Mouse (Mus musculus): ENCODE results near the gene Rpf1. TPM values are rescaled to one million over a fixed set of nuclear protein-coding genes. Genes with fewer than 3 reads are reported as not detected.

Rpf1 gene
- total RNA-seq, 2 experiments from 2014 or later: 23.4 to 28.9 TPM

DNA sequence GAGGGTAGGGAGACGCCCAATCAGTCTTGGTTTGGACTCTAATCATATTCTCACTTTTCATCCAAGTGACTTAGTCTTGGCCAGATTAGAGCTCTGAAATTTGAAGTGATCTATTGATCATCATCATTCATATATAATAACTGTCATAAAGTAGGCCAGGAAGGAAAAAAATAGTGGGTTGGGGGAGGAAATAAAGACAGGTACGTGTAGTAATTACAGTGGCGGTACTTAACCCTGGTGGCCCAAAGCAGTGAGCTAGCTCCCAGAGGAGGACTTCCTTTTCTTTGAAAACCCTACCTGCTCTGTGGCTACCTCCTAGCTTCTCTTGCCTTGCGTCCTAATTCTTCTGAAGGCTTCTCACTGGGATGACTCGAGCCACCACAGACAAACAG, 20.4 kb downstream of the Rpf1 start:
- no peak for DNase-seq (ENCODE audit: low spot score in 2 of 2)

DNA sequence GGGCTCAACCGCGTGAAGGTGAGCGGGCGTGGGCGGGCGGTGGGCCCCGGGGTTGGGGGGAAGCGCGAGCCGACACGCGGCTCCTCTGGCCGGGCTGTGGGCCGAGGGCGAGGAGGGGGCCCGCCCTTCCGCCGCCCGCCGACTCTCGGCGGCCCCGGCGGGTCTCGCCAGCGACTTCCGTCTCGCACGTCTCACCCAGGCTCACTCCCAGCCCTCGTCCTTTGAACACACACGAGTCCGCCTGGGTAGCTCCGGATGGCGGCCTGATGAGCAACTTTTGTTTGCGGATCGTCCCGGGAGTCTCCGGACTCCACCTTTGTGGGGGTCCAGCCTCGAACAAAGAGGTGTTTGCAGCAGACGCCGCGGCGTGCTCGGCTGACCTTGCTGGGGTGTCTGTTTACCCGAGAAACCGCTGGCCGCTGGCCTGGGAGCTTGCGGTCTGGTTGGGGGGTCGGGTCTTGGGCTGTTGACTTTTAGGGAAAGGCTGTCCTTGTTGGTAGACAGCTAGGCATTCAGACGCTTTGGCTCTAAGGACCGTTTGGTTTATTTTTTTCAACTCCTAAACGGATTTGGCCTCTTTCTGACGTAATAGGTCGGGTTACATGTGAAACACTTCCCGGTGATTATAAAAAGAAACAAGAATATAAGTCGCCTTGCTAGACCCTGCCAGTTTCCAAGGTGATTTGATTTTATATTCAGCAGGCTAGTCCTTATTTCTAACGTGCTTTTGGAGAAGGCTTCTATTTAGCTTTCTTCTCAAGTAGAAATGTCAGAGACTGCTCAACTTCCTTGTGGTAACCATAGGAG, 21.0 kb downstream of the Rpf1 start:
- DNase-seq (ENCODE audit: low spot score in 2 of 2): peak in 1 of 2 experiments; percentile 65

DNA sequence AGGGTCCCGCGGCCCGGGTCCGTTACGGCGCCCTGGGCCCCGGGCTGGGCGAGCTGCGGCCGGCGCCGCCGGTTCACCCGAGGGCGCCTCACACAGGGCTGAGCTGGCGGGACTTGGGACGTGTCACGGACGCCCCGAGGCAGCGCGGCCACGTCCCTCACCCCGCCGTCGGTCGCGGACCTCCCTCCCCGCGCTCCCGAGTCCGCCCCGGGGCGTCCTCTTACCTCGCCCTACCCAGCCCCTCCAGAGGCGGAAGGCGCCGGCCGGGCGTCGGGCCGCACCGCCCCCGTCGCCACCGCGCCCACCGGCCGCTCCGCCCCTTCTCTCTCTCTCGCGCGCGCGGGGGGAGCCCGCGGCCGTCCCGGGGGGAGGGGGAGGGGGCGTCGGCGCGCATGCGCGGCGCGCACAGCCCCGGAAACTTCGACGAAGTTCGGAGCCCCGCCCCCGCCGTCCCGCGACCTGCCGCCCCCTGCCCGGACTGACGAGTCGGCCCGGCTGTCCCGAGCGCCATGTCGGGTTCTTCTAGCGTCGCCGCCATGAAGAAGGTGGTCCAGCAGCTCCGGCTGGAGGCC, 21.7 kb downstream of the Rpf1 start, which contains the start of the genes Spata1 and Gng5:
Gene Spata1 (minus strand): TSS at position 323 of the 572 bp plus-strand sequence.
Gene Gng5 (plus strand): TSS at position 377 of the 572 bp plus-strand sequence.
- peak; percentile 87 to 90 for DNase-seq (ENCODE audit: low spot score in 2 of 2)

DNA sequence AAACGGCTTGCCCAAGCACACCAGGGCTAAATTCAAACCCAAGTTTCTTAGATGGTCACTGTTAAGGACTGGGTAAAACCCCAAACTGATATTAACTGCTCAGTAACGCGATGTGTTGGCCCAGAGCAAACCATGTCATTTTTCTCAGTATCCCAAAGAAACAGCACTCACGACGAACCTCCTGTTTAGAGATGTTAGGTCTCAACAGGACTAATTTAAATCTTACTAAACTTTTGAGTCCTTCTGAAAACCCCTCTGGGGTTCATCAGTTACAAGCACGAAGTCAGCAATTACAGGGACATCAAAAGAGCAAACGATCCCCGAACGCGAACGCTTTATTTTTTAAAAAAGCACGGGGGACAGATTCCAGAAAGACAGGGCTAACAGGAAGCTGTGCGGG, 22.2 kb downstream of the Rpf1 start:
- DNase-seq (ENCODE audit: low spot score in 2 of 2): no peak

DNA sequence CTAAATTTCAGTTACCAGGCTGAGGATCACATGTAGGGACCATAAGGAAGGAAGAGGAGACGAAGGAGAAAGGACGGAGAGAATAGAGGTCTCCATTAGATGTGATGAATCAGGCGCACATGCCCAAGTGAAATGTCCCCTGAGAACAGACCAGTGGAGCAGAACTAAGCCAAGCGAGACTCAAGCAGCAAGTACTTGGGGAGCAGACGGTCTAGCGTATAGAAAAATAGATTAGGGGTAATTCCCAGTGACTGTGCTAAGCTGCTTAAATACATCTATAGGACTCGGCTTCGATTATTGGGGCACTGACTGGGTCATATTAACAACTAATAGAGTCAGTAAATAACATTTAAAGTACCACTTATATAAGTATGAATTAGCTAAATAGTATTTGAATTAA, 26.3 kb downstream of the Rpf1 start:
- no peak for DNase-seq (ENCODE audit: low spot score in 2 of 2)

DNA sequence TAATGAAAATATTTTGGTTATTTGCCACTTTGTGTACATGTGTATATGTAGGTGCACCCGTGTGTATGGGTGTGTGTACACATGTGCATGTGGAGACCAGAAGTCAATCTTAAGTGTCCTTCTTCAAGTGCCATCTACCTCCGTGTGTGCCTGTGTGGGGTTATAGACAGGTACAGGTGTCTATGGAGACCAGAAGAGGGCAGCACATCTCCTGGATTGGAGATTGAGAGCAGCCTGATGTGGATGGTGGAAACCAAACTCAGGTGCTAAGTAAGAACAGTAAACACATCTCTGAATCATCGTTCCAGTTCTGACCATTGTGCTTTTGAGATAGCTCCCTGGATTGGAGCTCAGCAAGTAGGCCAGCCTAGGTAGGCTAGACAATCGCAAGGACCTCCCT, 34.8 kb downstream of the Rpf1 start:
- no peak for DNase-seq (ENCODE audit: low spot score in 2 of 2)

DNA sequence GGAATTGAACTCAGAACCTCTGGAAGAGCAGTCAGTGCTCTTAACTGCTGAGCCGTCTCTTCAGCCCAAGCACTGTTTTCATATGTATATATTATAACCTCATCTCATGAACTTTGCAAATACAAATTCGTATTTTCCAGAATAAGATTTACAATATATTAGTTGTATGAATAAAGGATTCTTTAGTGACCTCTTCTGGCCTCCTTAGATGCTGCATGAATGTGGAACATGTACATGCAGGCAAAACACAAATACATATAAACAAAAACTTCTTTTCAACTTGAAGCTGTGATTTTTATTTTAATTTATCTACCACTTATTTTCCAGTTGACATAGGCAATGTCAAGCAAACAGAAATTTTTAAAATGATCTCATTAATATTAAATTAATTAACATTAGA, 39.2 kb downstream of the Rpf1 start:
- no peak for DNase-seq (ENCODE audit: low spot score in 2 of 2)

DNA sequence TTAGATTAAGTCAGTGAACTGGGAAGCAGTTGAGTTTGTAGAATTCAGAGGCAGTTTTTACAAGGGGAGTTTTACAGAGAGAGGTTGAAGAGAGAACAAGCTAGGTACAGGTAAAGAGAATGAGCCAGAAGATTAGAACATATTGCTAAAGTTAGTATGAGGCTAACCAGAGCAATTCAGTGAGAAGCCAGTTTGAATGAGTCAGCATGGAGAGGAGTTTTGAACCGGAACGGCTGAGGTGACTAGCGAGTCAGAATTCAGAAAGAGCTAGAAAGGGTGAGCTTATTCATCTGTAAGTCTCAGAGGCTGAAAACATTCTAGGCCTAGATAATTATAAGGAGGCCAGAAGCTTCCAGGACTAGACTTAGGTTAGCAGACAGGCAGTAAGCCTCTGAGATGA, 46.8 kb downstream of the Rpf1 start:
- no peak for DNase-seq (ENCODE audit: low spot score in 2 of 2)

DNA sequence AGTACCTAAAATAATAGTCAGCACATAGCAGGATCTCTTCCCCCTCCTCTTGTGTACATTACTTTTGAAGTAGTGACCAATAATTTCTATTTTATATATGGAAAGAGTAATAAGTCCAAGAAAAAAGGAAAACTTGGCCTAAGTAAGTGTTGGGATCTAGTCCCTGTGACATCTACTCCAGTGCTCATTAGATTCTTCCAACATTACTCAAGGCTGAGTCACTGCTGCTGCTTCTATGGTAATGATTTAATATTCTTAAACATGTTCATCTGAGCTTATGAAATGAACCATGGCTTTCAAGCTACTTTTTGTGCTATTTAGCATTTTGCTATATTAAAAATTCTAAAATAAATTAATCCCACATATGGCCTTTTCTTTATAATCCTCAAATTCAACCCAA, 47.5 kb downstream of the Rpf1 start:
- DNase-seq (ENCODE audit: low spot score in 2 of 2): no peak

DNA sequence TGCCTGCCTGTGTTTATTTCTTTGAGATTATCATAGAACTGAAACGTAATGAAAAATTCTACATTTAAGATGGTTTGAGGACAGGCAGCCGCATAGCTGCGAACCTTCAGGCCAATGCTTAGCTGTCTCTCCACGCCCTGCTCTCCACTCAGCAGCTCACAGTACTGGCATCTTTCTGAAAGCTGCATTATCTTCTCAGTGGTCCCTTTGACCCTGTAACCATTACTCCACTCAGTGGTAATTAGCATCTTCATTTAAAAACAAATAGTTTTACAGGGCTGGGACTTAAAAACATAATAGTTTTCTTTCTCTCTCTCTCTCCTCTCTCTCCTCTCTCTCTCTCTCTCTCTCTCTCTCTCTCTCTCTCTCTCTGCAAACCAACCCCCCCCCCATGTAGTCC, 48.6 kb downstream of the Rpf1 start:
- no peak for DNase-seq (ENCODE audit: low spot score in 2 of 2)

DNA sequence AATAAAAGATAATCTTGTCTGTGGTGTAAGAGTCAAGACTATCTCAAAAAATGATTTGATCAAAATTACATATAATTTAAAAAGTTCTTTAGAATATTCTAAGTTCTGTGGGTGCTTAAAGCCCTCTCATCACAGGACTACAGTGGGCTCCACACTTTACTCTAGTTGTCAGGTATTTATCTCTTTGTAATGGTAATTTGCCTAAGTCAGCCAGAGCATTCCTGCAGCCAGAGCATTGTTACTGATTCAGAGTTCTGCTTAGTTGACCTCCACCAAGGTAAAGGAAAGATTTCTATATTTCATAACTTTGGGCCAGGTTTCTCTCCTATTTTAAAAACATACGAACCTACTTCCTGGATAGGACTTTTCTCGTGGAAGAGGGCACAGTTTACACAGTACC, 52.0 kb downstream of the Rpf1 start:
- no peak for DNase-seq (ENCODE audit: low spot score in 2 of 2)

DNA sequence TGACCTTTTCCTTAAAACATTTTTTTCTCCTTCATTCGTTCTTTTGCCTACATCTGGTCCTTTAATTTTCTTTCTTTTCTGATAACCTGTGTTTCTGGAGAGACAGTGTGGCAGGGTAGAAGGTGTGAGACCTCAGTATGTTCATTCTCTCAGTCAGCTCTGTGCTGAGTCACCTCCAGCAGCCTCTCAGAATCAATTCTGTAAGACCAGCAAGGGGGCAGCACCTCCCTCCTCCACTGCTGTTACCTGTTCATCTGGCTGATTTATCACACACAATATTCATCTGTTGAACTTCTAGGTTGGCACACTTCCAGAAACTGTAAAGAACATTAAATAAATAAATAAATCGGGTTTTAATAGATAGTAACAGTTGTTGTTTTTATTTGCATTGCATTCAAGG, 58.3 kb downstream of the Rpf1 start:
- no peak for DNase-seq (ENCODE audit: low spot score in 2 of 2)

Other genes starting within 250 kb of the Rpf1 start
- 1 to 10 TPM; 6.4 to 6.6 TPM for gene Ssx2ip, start 116.8 kb downstream of the Rpf1 start, total RNA-seq (2021)
- gene Ctbs, start 71.6 kb downstream of the Rpf1 start, total RNA-seq (2021): 1 to 10 TPM; 5.3 to 8.2 TPM
- 1 to 10 TPM; 2.7 to 3.3 TPM for gene Spata1, start 21.7 kb downstream of the Rpf1 start, total RNA-seq (2021)
- gene Gng5, start 21.6 kb downstream of the Rpf1 start, total RNA-seq (2021): 100 to 1,000 TPM; 264 to 272 TPM
- gene Uox, start 49.0 kb upstream of the Rpf1 start, total RNA-seq (2021): under 1 TPM in 1 of 2 experiments, not detected in 1; 0.53 TPM
- gene Dnase2b, start 94.2 kb upstream of the Rpf1 start, total RNA-seq (2021): not detected
- gene 4930503B20Rik, start 129.9 kb upstream of the Rpf1 start, total RNA-seq (2021): not detected
- under 1 TPM in 1 of 2 experiments, not detected in 1; 0.58 TPM for gene Samd13, start 164.2 kb upstream of the Rpf1 start, total RNA-seq (2021)

Data from adrenal gland, adult 18-20 months (tissue).